Comparison of ENCODE assay signal across 8 mouse cellular contexts in genomic region chr17:10334957-10335690, GRCm38 (mm10). TPM values are rescaled to one million over a fixed set of nuclear protein-coding genes. Genes with fewer than 3 reads are reported as not detected.
DNase-seq lines count a peak whose midpoint lies in the region; ATAC-seq and TF ChIP-seq lines count a peak whose summit lies in the region.

No protein-coding gene starts in this region.

- H3K4me3 ChIP-seq in bone marrow macrophage, adult 2 months (ENCODE audit: insufficient read depth, low read length): peak overlapping the region; percentile 44
- H3K4me3 ChIP-seq in intestine, embryonic 14.5 days (ENCODE audit: low read depth, low read length): peak overlapping the region; percentile 44

- peak overlapping the region; percentile 60 for H3K9ac ChIP-seq in intestine, embryonic 14.5 days (ENCODE audit: low read length)

- no peak for TF ChIP-seq POLR2A in bone marrow macrophage, adult 2 months (IDR thresholded peaks at IDR 0.05; ENCODE audit: borderline replicate concordance, low read depth, low read length)

- peak overlapping the region; percentile 15 for H3K27ac ChIP-seq in bone marrow macrophage, adult 2 months (ENCODE audit: insufficient read depth, low read depth, low read length)
- peak overlapping the region; percentile 72; the same call in 1 of the 2 replicates for H3K27ac ChIP-seq in intestine, embryonic 14.5 days (ENCODE audit: low read depth)

- H3K36me3 ChIP-seq in intestine, embryonic 14.5 days (ENCODE audit: control insufficient read depth, insufficient read depth, low read length): no peaks in the 10 kb centered on the region

- H3K4me2 ChIP-seq in intestine, embryonic 14.5 days (ENCODE audit: low read length): peak overlapping the region; percentile 79

- ATAC-seq in intestine, embryonic 14.5 days (replicated peaks; ENCODE audit: low FRiP score, low TSS enrichment, low read depth): peak; percentile 76

- H3K4me1 ChIP-seq in bone marrow macrophage, adult 2 months (ENCODE audit: control insufficient read depth, insufficient read depth, low read length): peaks cover 8% of the 10 kb centered on the region; the same call in 1 of the 2 replicates
- peaks cover 2% of the 10 kb centered on the region; the same call in 1 of the 2 replicates for H3K4me1 ChIP-seq in intestine, embryonic 14.5 days (replicated peaks; ENCODE audit: control insufficient read depth, insufficient read depth, low read length)

- DNase-seq in embryo, embryonic 9.5 days (ENCODE audit: extremely low spot score): peak; percentile 89
- peak; percentile 58 to 71 for DNase-seq in gastrocnemius, postnatal 4 days (ENCODE audit: low spot score in 2 of 2)
- DNase-seq in intestine, embryonic 14.5 days (ENCODE audit: low spot score): peak; percentile 84
- peak; percentile 71 to 77 for DNase-seq in left cerebral cortex, adult 9 months (ENCODE audit: low spot score in 2 of 2)
- peak; percentile 82 for DNase-seq in lung, postnatal 36 days
- peak; percentile 88 to 90 for DNase-seq in right cerebral cortex, postnatal 10 days (ENCODE audit: low spot score in 2 of 2)
- DNase-seq in spleen, postnatal 36 days (ENCODE audit: low spot score in 2 of 2): no peak

- no peaks in the 10 kb centered on the region for H3K9me3 ChIP-seq in intestine, embryonic 14.5 days (ENCODE audit: control insufficient read depth, low read length)

- 2% methylated on average over 31 of the region's 31 CpGs for WGBS in intestine, embryonic 14.5 days

- no peak; the same call in 1 of the 2 replicates for TF ChIP-seq CTCF in bone marrow macrophage, adult 2 months (IDR thresholded peaks at IDR 0.05; ENCODE audit: low read depth, low read length)

- H3K27me3 ChIP-seq in intestine, embryonic 14.5 days (replicated peaks; ENCODE audit: control insufficient read depth, insufficient read depth, low read length): 0 out of 2 replicates have a peak, but pooled peaks cover 4% of the 10 kb centered on the region

RNA-seq across cellular contexts. Expression of gene Qk, which starts 15.5 kb away (rescaled TPM):
- 185 and 255 TPM in 2 replicates for polyA plus RNA-seq in bone marrow macrophage, adult 2 months (2012; ENCODE audit: insufficient read depth, insufficient read length, missing spikeins)
- total RNA-seq in gastrocnemius, postnatal 4 days (2021): 100 to 1,000 TPM; 316 to 362 TPM
- 23.1 and 26.8 TPM in 2 replicates for polyA plus RNA-seq in intestine, embryonic 14.5 days (2014; fragmentation: Nextera tagmentation; extraction: Ambion mirVana)

Comparison
In these comparisons a context has a peak if more than half of its experiments do, and no peak if none do; other contexts are left out.
1. DNase-seq: peak in embryo, embryonic 9.5 days (single experiment), gastrocnemius, postnatal 4 days (2 of 2), intestine, embryonic 14.5 days (single experiment), left cerebral cortex, adult 9 months (2 of 2), lung, postnatal 36 days (single experiment) and right cerebral cortex, postnatal 10 days (2 of 2); none in spleen, postnatal 36 days (0 of 2).